Mouse (Mus musculus): ENCODE data around the gene Cyth2. TPM values are rescaled to one million over a fixed set of nuclear protein-coding genes. Genes with fewer than 3 reads are reported as not detected.

Gene Cyth2
- polyA plus RNA-seq, 1 experiment = not detected

GRCm38 (mm10) chr7:45791756-45792490 is 22.5 kb downstream of the Cyth2 start:
- peaks cover 17% of the 10 kb centered on the region for H3K4me1 ChIP-seq (ENCODE audit: control insufficient read depth, insufficient read depth, low read length)
- TF ChIP-seq POLR2A (IDR thresholded peaks at IDR 0.05; ENCODE audit: insufficient read depth, low read depth, low read length) (no peak), CTCF (IDR thresholded peaks at IDR 0.05; ENCODE audit: insufficient read depth, low read depth, low read length) (no peak)
- no peak overlapping the region for H3K27ac ChIP-seq (ENCODE audit: insufficient read depth, low read depth, low read length)
- WGBS = 63% methylated on average over 17 of the region's 17 CpGs
- no peak overlapping the region for H3K4me3 ChIP-seq (ENCODE audit: insufficient read depth, low read depth, low read length)

DNA sequence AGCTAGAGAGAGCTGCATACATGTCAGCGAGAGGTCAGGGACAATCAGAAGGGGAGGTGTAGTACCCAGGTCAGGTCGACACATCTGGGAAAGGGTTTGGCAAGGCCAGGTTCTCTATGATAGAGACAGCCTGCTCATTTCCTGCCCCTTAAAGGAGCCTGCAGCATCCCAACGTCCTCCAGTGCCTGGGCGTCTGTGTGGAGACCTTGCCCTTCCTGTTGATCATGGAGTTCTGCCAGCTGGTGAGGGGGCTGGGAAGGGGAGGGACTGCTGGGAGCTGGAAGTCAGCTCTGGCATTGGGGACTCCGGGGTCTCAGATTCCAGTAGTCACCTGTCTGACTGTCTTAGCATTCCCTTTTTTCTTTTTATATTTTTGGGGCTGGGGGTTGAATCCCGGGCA is 23.7 kb downstream of the Cyth2 start:
- no peak overlapping the region for H3K4me3 ChIP-seq (ENCODE audit: insufficient read depth, low read depth, low read length)
- 60% methylated on average over 6 of the region's 6 CpGs for WGBS
- TF ChIP-seq CTCF (IDR thresholded peaks at IDR 0.05; ENCODE audit: insufficient read depth, low read depth, low read length) (no peak), POLR2A (IDR thresholded peaks at IDR 0.05; ENCODE audit: insufficient read depth, low read depth, low read length) (no peak)
- no peak overlapping the region for H3K27ac ChIP-seq (ENCODE audit: insufficient read depth, low read depth, low read length)
- peaks cover 23% of the 10 kb centered on the region for H3K4me1 ChIP-seq (ENCODE audit: control insufficient read depth, insufficient read depth, low read length)

DNA sequence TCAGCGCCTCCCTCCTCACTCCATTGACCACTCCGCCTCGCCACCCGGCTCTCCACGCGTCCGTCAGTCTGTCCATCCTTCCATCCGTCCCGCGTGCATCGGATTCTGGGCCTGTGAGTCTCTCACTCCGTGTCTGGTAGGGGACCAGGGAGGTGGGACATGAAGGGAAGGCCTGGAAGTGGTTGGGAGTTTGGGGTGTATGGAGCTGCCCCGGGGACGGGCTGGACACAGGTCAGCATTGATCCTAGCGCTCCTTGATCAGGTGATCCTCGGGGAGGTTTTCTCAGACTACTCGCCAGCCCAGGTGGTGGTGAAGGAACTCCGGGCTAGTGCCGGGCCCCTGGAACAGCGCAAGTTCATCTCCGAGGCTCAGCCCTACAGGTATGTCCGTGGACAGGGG is 26.7 kb downstream of the Cyth2 start:
- TF ChIP-seq POLR2A (IDR thresholded peaks at IDR 0.05; ENCODE audit: insufficient read depth, low read depth, low read length) (no peak), CTCF (IDR thresholded peaks at IDR 0.05; ENCODE audit: insufficient read depth, low read depth, low read length) (no peak)
- Histone ChIP-seq H3K4me3 (ENCODE audit: insufficient read depth, low read depth, low read length) (no peak overlapping the region), H3K4me1 (ENCODE audit: control insufficient read depth, insufficient read depth, low read length) (peaks cover 28% of the 10 kb centered on the region), H3K27ac (ENCODE audit: insufficient read depth, low read depth, low read length) (no peak overlapping the region)
- WGBS = 87% methylated on average over 22 of the region's 22 CpGs

DNA sequence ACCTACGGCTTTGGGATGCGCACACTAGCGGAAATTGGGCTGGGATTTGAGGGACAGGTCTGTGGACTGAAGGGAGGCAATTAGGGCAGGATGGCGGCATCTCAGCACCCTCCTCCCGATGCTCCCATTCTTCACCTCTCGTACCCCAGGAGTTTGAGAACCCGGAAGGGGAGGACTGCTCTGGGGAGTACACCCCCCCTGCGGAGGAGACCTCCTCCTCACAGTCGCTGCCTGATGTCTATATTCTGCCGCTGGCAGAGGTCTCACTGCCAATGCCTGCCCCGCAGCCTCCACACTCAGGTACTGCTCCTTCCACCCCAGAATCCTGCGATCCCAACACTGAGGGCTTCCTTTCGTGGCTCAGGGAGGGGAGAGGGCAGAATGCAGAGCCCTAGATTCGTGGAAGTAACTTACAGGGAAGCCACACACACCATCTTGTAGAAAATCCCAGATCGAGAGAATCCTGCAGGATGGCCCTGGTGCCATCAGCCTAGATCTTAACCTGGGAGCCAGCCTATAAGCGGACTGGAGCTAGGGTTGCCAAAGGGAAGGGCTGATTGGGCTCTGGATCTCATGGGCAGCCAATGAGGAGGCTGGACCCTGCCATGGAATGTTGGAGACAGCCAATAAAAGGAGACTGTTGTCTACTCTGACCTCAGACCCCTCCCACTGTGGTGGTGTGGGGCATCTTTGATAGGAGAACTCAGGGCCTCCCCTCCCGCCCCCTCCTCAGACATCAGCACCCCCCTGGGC is 27.5 kb downstream of the Cyth2 start:
- 10% methylated on average over 17 of the region's 17 CpGs for WGBS
- Histone ChIP-seq H3K4me3 (ENCODE audit: insufficient read depth, low read depth, low read length) (peak overlapping the region; percentile 95), H3K4me1 (ENCODE audit: control insufficient read depth, insufficient read depth, low read length) (peaks cover 28% of the 10 kb centered on the region), H3K27ac (ENCODE audit: insufficient read depth, low read depth, low read length) (no peak overlapping the region)
- TF ChIP-seq CTCF (IDR thresholded peaks at IDR 0.05; ENCODE audit: insufficient read depth, low read depth, low read length) (no peak), POLR2A (IDR thresholded peaks at IDR 0.05; ENCODE audit: insufficient read depth, low read depth, low read length) (no peak)

GRCm38 (mm10) chr7:45786136-45786578 is 28.2 kb downstream of the Cyth2 start:
- no peak overlapping the region for H3K27ac ChIP-seq (ENCODE audit: insufficient read depth, low read depth, low read length)
- no peak for TF ChIP-seq CTCF (IDR thresholded peaks at IDR 0.05; ENCODE audit: insufficient read depth, low read depth, low read length)
- no peak for TF ChIP-seq POLR2A (IDR thresholded peaks at IDR 0.05; ENCODE audit: insufficient read depth, low read depth, low read length)
- 1% methylated on average over 14 of the region's 14 CpGs for WGBS
- H3K4me3 ChIP-seq (ENCODE audit: insufficient read depth, low read depth, low read length) = peak overlapping the region; percentile 95
- peaks cover 28% of the 10 kb centered on the region for H3K4me1 ChIP-seq (ENCODE audit: control insufficient read depth, insufficient read depth, low read length)

- TF ChIP-seq CTCF (IDR thresholded peaks at IDR 0.05; ENCODE audit: insufficient read depth, low read depth, low read length) = no peak
- Histone ChIP-seq H3K4me1 (ENCODE audit: control insufficient read depth, insufficient read depth, low read length) (peaks cover 28% of the 10 kb centered on the region), H3K4me3 (ENCODE audit: insufficient read depth, low read depth, low read length) (peak overlapping the region; percentile 95), H3K27ac (ENCODE audit: insufficient read depth, low read depth, low read length) (0 out of 2 replicates have a peak overlapping the region, but pooled peaks have one; percentile 4)
- WGBS = 1% methylated on average over 40 of the region's 42 CpGs
Observed at GRCm38 (mm10) chr7:45785388-45786135, 28.8 kb downstream of the Cyth2 start.

GRCm38 (mm10) chr7:45784524-45785372 is 29.6 kb downstream of the Cyth2 start, which contains the start of gene Sult2b1:
Gene Sult2b1, minus strand, starts transcription at chr7:45784669.
- Histone ChIP-seq H3K27ac (ENCODE audit: insufficient read depth, low read depth, low read length) (peak within 1 kb of the TSS; percentile 74), H3K4me1 (ENCODE audit: control insufficient read depth, insufficient read depth, low read length) (peaks cover 28% of the 10 kb centered on the region), H3K4me3 (ENCODE audit: insufficient read depth, low read depth, low read length) (peak within 1 kb of the TSS; percentile 95)
- no peak for TF ChIP-seq CTCF (IDR thresholded peaks at IDR 0.05; ENCODE audit: insufficient read depth, low read depth, low read length)
- TF ChIP-seq POLR2A (IDR thresholded peaks at IDR 0.05; ENCODE audit: insufficient read depth, low read depth, low read length) = peak; percentile 27; the same call in 1 of the 2 replicates
- whole genome bisulfite sequencing = 8% methylated on average over 20 of the region's 20 CpGs

GRCm38 (mm10) chr7:45783511-45784091 is 30.8 kb downstream of the Cyth2 start, which contains the start of gene Lmtk3:
Gene Lmtk3, plus strand, starts transcription at chr7:45783738.
- H3K4me1 ChIP-seq (ENCODE audit: control insufficient read depth, insufficient read depth, low read length) = peaks cover 34% of the 10 kb centered on the region
- WGBS = under 1% methylated on average over 38 of the region's 38 CpGs
- H3K4me3 ChIP-seq (ENCODE audit: insufficient read depth, low read depth, low read length) = peak within 1 kb of the TSS; percentile 87
- H3K27ac ChIP-seq (ENCODE audit: insufficient read depth, low read depth, low read length) = peak within 1 kb of the TSS; percentile 74
- TF ChIP-seq CTCF (IDR thresholded peaks at IDR 0.05; ENCODE audit: insufficient read depth, low read depth, low read length) (no peak), POLR2A (IDR thresholded peaks at IDR 0.05; ENCODE audit: insufficient read depth, low read depth, low read length) (peak; percentile 32; the same call in 1 of the 2 replicates)
